Mouse (Mus musculus) limb, embryonic 14.5 days (tissue): ENCODE results near the gene Olfr24. TPM values are rescaled to one million over a fixed set of nuclear protein-coding genes. Genes with fewer than 3 reads are reported as not detected.
A peak's percentile ranks its signal among the peaks of the same experiment; 100 is the strongest.

Experiments
- ATAC-seq: fragments of 200-750 bp; cut with Nextera tagmentation; 2 replicates; pipeline ENCODE4 v1.8.0; 2017; ENCODE audit warnings: low read depth, moderate number of reproducible peaks, moderate TSS enrichment; ENCODE audit not compliant: low FRiP score
- DNase-seq: peaks from one replicate; pipeline ENCODE4 v3.0.0-alpha.2; 2015; ENCODE audit warnings: low spot score
- H3K27ac ChIP-seq: fragments of 300-500 bp; sonication (generic); replicated peaks from 2 replicates; pipeline ENCODE4 v1.5.1; 2014; ENCODE audit warnings: low read depth, mild to moderate bottlenecking, low read length, moderate library complexity, mixed read lengths
- H3K27me3 ChIP-seq: fragments of 300-500 bp; sonication (generic); 2 replicates; pipeline ENCODE4 v1.6.1; 2014; ENCODE audit warnings: low read length, mixed read lengths; ENCODE audit not compliant: control insufficient read depth, insufficient read depth
- H3K36me3 ChIP-seq: fragments of 300-500 bp; sonication (generic); 2 replicates; pipeline ENCODE4 v1.6.1; 2014; ENCODE audit warnings: mild to moderate bottlenecking, low read length, moderate library complexity, mixed read lengths; ENCODE audit not compliant: control insufficient read depth, insufficient read depth
- H3K4me1 ChIP-seq: fragments of 300-500 bp; sonication (generic); 2 replicates; pipeline ENCODE4 v1.6.1; 2014; ENCODE audit warnings: antibody characterized with exemption, low read length, mixed read lengths; ENCODE audit not compliant: control insufficient read depth, insufficient read depth
- H3K4me2 ChIP-seq: fragments of 300-500 bp; sonication (generic); replicated peaks from 2 replicates; pipeline ENCODE4 v1.6.1; 2014; ENCODE audit warnings: low read depth, mild to moderate bottlenecking, low read length, moderate library complexity; ENCODE audit not compliant: severe bottlenecking
- H3K4me3 ChIP-seq: fragments of 300-500 bp; sonication (generic); replicated peaks from 2 replicates; pipeline ENCODE4 v1.5.1; 2014; ENCODE audit warnings: low read length
- H3K9ac ChIP-seq: fragments of 300-500 bp; sonication (generic); 2 replicates; pipeline ENCODE4 v1.6.1; 2014; ENCODE audit warnings: mild to moderate bottlenecking, low read depth, low read length, moderate library complexity; ENCODE audit not compliant: severe bottlenecking
- H3K9me3 ChIP-seq: fragments of 300-500 bp; sonication (generic); 2 replicates; pipeline ENCODE4 v1.6.1; 2016; ENCODE audit warnings: low read length; ENCODE audit not compliant: control insufficient read depth
- POLR2A ChIP-seq: fragments of 200-500 bp; IDR thresholded peaks from 2 replicates; pipeline ENCODE4 v1.8.0; 2012; ENCODE audit warnings: inconsistent platforms, mild to moderate bottlenecking, moderate library complexity, borderline replicate concordance; ENCODE audit not compliant: insufficient read depth, insufficient read length; ENCODE audit errors: extremely low read depth
- WGBS: fragments of 180-500 bp; shearing (Covaris S2); extraction: QIAGEN DNeasy Blood & Tissue Kit; methylation state at CpG from one replicate; pipeline ENCODE4 v1.1.7; 2014; 5-methylcytosine and 5-hydroxymethylcytosine counted together
- polyA plus RNA-seq, 2 experiments: library from polyadenylated mRNA; depleted of rRNA in 1 of 2; stranded (reverse) in 1 of 2; unstranded in 1 of 2; fragments of >200 nt; fragmentation: Nextera tagmentation in 1 of 2; extraction: Ambion mirVana in 1 of 2; gene quantifications; 2 replicates each; pipeline versions ENCODE4 v1.2.1 to v1.2.3; 2012 to 2014

The Olfr24 gene
- polyA plus RNA-seq, 2 experiments: not detected

DNA sequence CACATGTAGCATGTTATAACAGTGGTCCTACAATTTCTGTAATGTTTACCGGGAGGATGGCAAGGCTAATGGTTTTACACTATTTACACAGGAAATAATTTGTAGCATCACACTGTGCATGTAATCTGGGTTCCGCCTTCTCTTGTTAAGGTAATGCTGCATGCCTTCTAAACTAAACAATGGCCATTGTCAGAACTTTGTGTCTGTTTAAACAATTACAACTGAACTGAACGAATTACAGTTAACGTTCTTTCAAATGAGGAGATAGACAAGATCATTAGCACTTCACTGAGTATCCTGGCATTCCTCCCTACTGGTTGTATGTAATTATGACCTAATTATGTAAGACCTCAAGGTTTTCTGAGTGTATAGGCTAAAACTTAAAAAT is 41.1 kb downstream of the Olfr24 start:
- Histone ChIP-seq H3K4me1 (no peaks in the 10 kb centered on the region), H3K27ac (no peak overlapping the region), H3K27me3 (no peaks in the 10 kb centered on the region), H3K36me3 (no peaks in the 10 kb centered on the region), H3K9me3 (no peaks in the 10 kb centered on the region), H3K9ac (no peak overlapping the region), H3K4me2 (no peak overlapping the region), H3K4me3 (no peak overlapping the region)
- no peak for TF ChIP-seq POLR2A
- 37% methylated on average over 4 of the region's 4 CpGs for WGBS
- ATAC-seq (no peak), DNase-seq (no peak)

DNA sequence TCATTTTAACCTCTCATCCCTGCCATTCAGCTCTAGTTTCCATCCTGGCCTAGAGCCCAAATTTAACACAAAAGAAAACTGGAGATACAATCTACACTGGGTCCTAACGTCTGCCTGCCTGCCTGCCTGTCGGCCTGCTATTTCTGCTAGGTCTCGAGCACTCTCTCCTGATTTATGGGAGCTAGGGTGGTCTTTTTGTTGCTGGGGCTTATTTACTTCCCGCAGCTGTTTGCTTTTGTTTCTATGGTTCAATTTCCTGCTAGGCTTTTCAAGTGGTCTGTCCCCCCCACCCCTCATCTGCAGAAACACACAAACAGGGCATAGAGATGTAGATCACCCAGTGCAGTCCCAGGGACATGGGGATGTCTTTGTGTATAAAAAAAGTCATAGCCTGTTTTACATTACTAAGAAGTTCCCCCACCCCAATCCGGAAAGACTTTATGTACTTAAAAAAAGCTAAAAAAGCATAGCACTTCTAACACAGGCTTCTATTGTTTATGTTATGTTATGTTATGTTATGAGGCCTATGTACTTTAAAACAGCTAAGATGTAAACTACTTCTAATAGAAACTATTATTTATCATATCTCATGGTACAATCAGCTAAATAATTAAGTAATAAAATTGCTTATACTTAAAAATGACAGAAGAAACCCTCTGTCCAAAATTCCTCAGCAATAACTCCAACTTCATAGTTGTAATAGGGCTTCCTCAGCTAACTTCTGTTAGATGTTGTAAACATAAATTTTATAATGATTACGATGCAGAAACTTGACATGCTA is 41.7 kb downstream of the Olfr24 start:
- no peak overlapping the region for H3K27ac ChIP-seq
- H3K36me3 ChIP-seq: no peaks in the 10 kb centered on the region
- DNase-seq (no peak), ATAC-seq (0 out of 2 replicates have a peak, but pooled peaks have one; percentile 53)
- WGBS: 16% methylated on average over 6 of the region's 6 CpGs
- H3K4me1 ChIP-seq: no peaks in the 10 kb centered on the region
- H3K27me3 ChIP-seq: no peaks in the 10 kb centered on the region
- H3K9ac ChIP-seq: no peak overlapping the region
- no peak overlapping the region for H3K4me2 ChIP-seq
- H3K4me3 ChIP-seq: no peak overlapping the region
- no peaks in the 10 kb centered on the region for H3K9me3 ChIP-seq
- no peak for TF ChIP-seq POLR2A

DNA sequence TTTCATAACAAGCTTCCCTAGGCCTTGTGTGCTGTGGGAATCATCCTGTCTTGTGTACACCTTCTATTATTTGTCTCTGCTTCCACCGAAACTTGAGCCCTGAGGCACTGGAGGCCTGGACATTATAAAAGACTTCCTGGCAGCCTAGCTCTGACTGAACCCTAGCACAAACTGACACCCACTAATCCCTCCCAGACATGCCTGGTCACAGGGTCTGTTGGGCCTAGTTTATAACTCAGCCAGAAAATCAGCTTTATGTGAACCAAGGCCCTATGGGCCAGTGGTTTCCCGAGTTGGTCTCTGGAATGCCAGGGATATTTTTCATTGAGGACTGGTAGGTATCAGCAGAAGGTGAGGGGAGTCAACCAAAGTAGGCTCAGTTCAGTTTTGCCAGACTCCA is 42.8 kb downstream of the Olfr24 start:
- Histone ChIP-seq H3K9ac (no peak overlapping the region), H3K9me3 (no peaks in the 10 kb centered on the region), H3K4me3 (no peak overlapping the region), H3K36me3 (no peaks in the 10 kb centered on the region), H3K27ac (no peak overlapping the region), H3K4me1 (no peaks in the 10 kb centered on the region), H3K4me2 (no peak overlapping the region), H3K27me3 (no peaks in the 10 kb centered on the region)
- TF ChIP-seq POLR2A: no peak
- ATAC-seq (no peak), DNase-seq (no peak)
- WGBS: 7% methylated on average over 2 of the region's 2 CpGs

DNA sequence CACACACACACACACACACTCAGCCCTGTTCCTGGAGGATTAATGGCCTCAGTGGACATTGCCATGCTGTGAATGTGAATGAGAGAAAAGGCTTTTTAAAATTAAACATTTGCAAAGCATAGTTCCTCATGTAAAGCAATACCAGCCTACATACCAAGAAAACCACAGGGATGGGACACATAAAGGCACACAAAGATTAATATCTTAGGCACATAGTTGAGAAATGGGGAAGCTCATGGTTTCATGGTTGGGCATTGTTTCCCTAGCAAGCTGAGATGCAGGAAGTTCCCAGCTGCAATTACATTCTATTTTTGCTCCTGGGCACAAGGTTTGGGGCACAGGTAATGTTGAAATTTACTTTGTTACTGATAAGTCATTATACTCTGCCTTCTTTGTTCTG is 58.2 kb downstream of the Olfr24 start:
- no peak overlapping the region for H3K9ac ChIP-seq
- no peak overlapping the region for H3K4me3 ChIP-seq
- H3K9me3 ChIP-seq: no peaks in the 10 kb centered on the region
- no peak overlapping the region for H3K4me2 ChIP-seq
- H3K4me1 ChIP-seq: no peaks in the 10 kb centered on the region
- no peaks in the 10 kb centered on the region for H3K27me3 ChIP-seq
- DNase-seq (no peak), ATAC-seq (no peak)
- TF ChIP-seq POLR2A: no peak
- no peak overlapping the region for H3K27ac ChIP-seq
- H3K36me3 ChIP-seq: no peaks in the 10 kb centered on the region

Other genes with a start within 250 kb of the Olfr24 start
- 0.59 TPM in 1 of 2 replicates, not detected in the other for gene Muc16, start 89.5 kb downstream of the Olfr24 start, polyA plus RNA-seq (2012; rRNA removed)
- not detected in 2 replicates for gene Muc16, start 89.5 kb downstream of the Olfr24 start, polyA plus RNA-seq (2014; fragmentation: Nextera tagmentation; extraction: Ambion mirVana)
- not detected in 2 replicates for gene Olfr828, start 55.5 kb upstream of the Olfr24 start, polyA plus RNA-seq (2012; rRNA removed)
- not detected in 2 replicates for gene Olfr828, start 55.5 kb upstream of the Olfr24 start, polyA plus RNA-seq (2014; fragmentation: Nextera tagmentation; extraction: Ambion mirVana)
- not detected in 2 replicates for gene Olfr829, start 90.9 kb upstream of the Olfr24 start, polyA plus RNA-seq (2012; rRNA removed)
- gene Olfr829, start 90.9 kb upstream of the Olfr24 start, polyA plus RNA-seq (2014; fragmentation: Nextera tagmentation; extraction: Ambion mirVana): not detected in 2 replicates
- not detected in 2 replicates for gene Olfr830, start 110.7 kb upstream of the Olfr24 start, polyA plus RNA-seq (2012; rRNA removed)
- gene Olfr830, start 110.7 kb upstream of the Olfr24 start, polyA plus RNA-seq (2014; fragmentation: Nextera tagmentation; extraction: Ambion mirVana): not detected in 2 replicates
- gene Olfr832, start 173.1 kb upstream of the Olfr24 start, polyA plus RNA-seq (2012; rRNA removed): not detected in 2 replicates
- gene Olfr832, start 173.1 kb upstream of the Olfr24 start, polyA plus RNA-seq (2014; fragmentation: Nextera tagmentation; extraction: Ambion mirVana): not detected in 2 replicates
- not detected in 2 replicates for gene Olfr834, start 224.0 kb upstream of the Olfr24 start, polyA plus RNA-seq (2012; rRNA removed)
- not detected in 2 replicates for gene Olfr834, start 224.0 kb upstream of the Olfr24 start, polyA plus RNA-seq (2014; fragmentation: Nextera tagmentation; extraction: Ambion mirVana)